8 mouse cellular contexts compared by ENCODE assay signal in the genomic region with DNA sequence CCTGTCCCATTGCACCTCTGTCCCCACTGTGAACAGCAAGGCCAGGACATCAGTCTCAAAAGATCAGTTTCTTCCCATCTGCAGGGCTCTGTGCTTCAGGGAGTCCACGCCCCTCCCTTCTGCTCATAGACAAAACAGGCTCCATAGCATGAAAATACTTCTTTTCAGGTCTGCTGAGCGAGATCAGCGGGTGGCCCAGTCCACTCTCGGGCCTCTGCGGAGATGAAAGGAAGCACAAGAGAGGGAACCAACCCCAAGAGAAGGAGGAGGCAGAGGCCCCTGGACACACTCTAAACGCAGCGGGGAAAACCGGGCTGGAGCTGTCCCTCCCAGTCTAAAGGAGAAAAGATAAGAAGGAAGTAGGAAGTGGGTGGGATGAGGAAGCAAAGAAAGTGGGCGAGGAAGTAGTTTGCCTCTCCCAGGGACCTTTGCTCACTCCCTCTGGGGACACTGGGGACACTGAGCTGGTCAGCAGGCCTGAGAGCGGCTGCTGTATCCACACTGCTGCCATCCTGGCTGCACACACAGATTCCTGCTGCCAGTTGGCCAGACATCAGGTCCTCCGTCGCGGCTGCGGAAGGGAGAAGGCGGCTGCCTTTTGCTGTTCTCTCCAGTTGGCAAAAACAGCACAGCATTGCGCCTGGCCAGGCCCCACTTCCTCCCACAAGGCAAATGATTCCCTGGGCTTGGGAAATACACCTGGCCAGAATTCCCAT.
DNase-seq lines count a peak whose midpoint lies in the region; ATAC-seq lines count a peak whose summit lies in the region.

No protein-coding gene starts in this region.

- 7% methylated on average over 16 of the region's 16 CpGs for WGBS in embryonic facial prominence, embryonic 13.5 days

- peak overlapping the region; percentile 69; the same call in 1 of the 2 replicates for H3K27ac ChIP-seq in embryonic facial prominence, embryonic 13.5 days

- intact Hi-C loops in left cerebral cortex, postnatal 14 days (cut with DNase I) = no loop called here

- H3K27me3 ChIP-seq in embryonic facial prominence, embryonic 13.5 days = peaks cover 4% of the 10 kb centered on the region; the same call in 1 of the 2 replicates

- peak; percentile 52 for DNase-seq in adrenal gland, adult 8-10 months
- DNase-seq in heart, adult 18-20 months = peak; percentile 90 to 93
- peak; percentile 48 for DNase-seq in kidney, adult 11 months
- peak; percentile 72 to 78 for DNase-seq in left cerebral cortex, postnatal 14 days (ENCODE audit: low spot score in 2 of 2)
- DNase-seq in skeletal muscle tissue, adult 2 months (ENCODE audit: low read depth, low spot score) = peak; percentile 87
- DNase-seq in thymus, postnatal 14 days = no peak

- no peaks in the 10 kb centered on the region for H3K9me3 ChIP-seq in embryonic facial prominence, embryonic 13.5 days

- peak overlapping the region; percentile 23 for H3K4me3 ChIP-seq in embryonic facial prominence, embryonic 13.5 days

- no peaks in the 10 kb centered on the region for H3K36me3 ChIP-seq in embryonic facial prominence, embryonic 13.5 days

- peak overlapping the region; percentile 46; the same call in 1 of the 2 replicates for H3K9ac ChIP-seq in embryonic facial prominence, embryonic 13.5 days

- ATAC-seq in embryonic facial prominence, embryonic 13.5 days (ENCODE audit: insufficient number of reproducible peaks, insufficient read depth, low FRiP score, low TSS enrichment, low read depth) = no peak
- ATAC-seq in megakaryocyte, adult 5-6 weeks (ENCODE audit: poor library complexity, severe bottlenecking) = peak; percentile 56

- H3K4me1 ChIP-seq in embryonic facial prominence, embryonic 13.5 days = peaks cover 46% of the 10 kb centered on the region

- peak overlapping the region; percentile 54 for H3K4me2 ChIP-seq in embryonic facial prominence, embryonic 13.5 days
